Mouse (Mus musculus) lung, embryonic 15.5 days (tissue): Measurements from ENCODE around the gene Retreg1. TPM values are rescaled to one million over a fixed set of nuclear protein-coding genes. Genes with fewer than 3 reads are reported as not detected.
A peak's percentile ranks its signal among the peaks of the same experiment; 100 is the strongest.

Experiments
- ATAC-seq: fragments of 200-750 bp; cut with Nextera tagmentation; 2 replicates; pipeline ENCODE4 v1.8.0; 2017; ENCODE audit warnings: moderate number of reproducible peaks, borderline replicate concordance; ENCODE audit not compliant: low FRiP score, low TSS enrichment; ENCODE audit errors: extremely low read depth
- H3K27ac ChIP-seq: fragments of 300-500 bp; sonication (generic); 2 replicates; pipeline ENCODE4 v1.5.1; 2015; ENCODE audit warnings: moderate library complexity, mild to moderate bottlenecking, inconsistent platforms
- H3K27me3 ChIP-seq: fragments of 300-500 bp; sonication (generic); 2 replicates; pipeline ENCODE4 v1.6.1; 2015; ENCODE audit warnings: inconsistent platforms
- H3K36me3 ChIP-seq: fragments of 300-500 bp; sonication (generic); 2 replicates; pipeline ENCODE4 v1.6.1; 2015; ENCODE audit warnings: inconsistent platforms
- H3K4me1 ChIP-seq: fragments of 300-500 bp; sonication (generic); 2 replicates; pipeline ENCODE4 v1.6.1; 2015; ENCODE audit warnings: inconsistent platforms
- H3K4me2 ChIP-seq: fragments of 300-500 bp; sonication (generic); 2 replicates; pipeline ENCODE4 v1.6.1; 2015; ENCODE audit warnings: inconsistent platforms, mild to moderate bottlenecking, moderate library complexity
- H3K4me3 ChIP-seq: fragments of 300-500 bp; sonication (generic); 2 replicates; pipeline ENCODE4 v1.5.1; 2015; ENCODE audit warnings: mild to moderate bottlenecking, inconsistent platforms
- H3K9ac ChIP-seq: fragments of 300-500 bp; sonication (generic); 2 replicates; pipeline ENCODE4 v1.6.1; 2015; ENCODE audit warnings: inconsistent platforms
- H3K9me3 ChIP-seq: fragments of 300-500 bp; sonication (generic); 2 replicates; pipeline ENCODE4 v1.6.1; 2016; ENCODE audit warnings: inconsistent platforms
- WGBS: fragments of 180-500 bp; shearing (Covaris S2); methylation state at CpG from one replicate; pipeline ENCODE4 v1.1.7; 2015; 5-methylcytosine and 5-hydroxymethylcytosine counted together
- polyA plus RNA-seq: library from polyadenylated mRNA; unstranded; fragments of >200 nt; fragmentation: Nextera tagmentation; extraction: Ambion mirVana; gene quantifications from 2 replicates; pipeline ENCODE4 v1.2.1, GENCODE M21; 2015

The Retreg1 gene
- polyA plus RNA-seq, 1 experiment from 2014 or later, result 8.0 TPM

GRCm38 (mm10) chr15:25808677-25809460 is 34.1 kb upstream of the Retreg1 start:
- Histone ChIP-seq H3K27ac (no peak overlapping the region), H3K27me3 (no peaks in the 10 kb centered on the region), H3K36me3 (peaks cover 96% of the 10 kb centered on the region), H3K4me3 (no peak overlapping the region), H3K9ac (no peak overlapping the region), H3K4me1 (peaks cover 12% of the 10 kb centered on the region), H3K9me3 (no peaks in the 10 kb centered on the region), H3K4me2 (no peak overlapping the region)
- no peak for ATAC-seq
- 81% methylated on average over 20 of the region's 20 CpGs for WGBS

- no peak overlapping the region for H3K4me2 ChIP-seq
- WGBS, result 49% methylated on average over 6 of the region's 6 CpGs
- peak; percentile 83; the same call in 1 of the 2 replicates for ATAC-seq
- H3K36me3 ChIP-seq, result peaks cover 94% of the 10 kb centered on the region
- no peaks in the 10 kb centered on the region for H3K9me3 ChIP-seq
- no peak overlapping the region for H3K9ac ChIP-seq
- peaks cover 12% of the 10 kb centered on the region for H3K4me1 ChIP-seq
- no peak overlapping the region for H3K27ac ChIP-seq
- H3K4me3 ChIP-seq, result no peak overlapping the region
- no peaks in the 10 kb centered on the region for H3K27me3 ChIP-seq
These were observed 33.3 kb upstream of the Retreg1 start for GRCm38 (mm10) chr15:25809669-25810068.

- ATAC-seq, result no peak
- Histone ChIP-seq H3K4me3 (no peak overlapping the region), H3K27ac (no peak overlapping the region), H3K27me3 (no peaks in the 10 kb centered on the region), H3K4me2 (no peak overlapping the region), H3K36me3 (peaks cover 84% of the 10 kb centered on the region), H3K9ac (no peak overlapping the region), H3K4me1 (peaks cover 12% of the 10 kb centered on the region), H3K9me3 (no peaks in the 10 kb centered on the region)
- 80% methylated on average over 11 of the region's 11 CpGs for WGBS
These were observed 31.1 kb upstream of the Retreg1 start for GRCm38 (mm10) chr15:25811834-25812250.

- Histone ChIP-seq H3K9ac (no peak overlapping the region), H3K4me3 (no peak overlapping the region), H3K4me2 (no peak overlapping the region), H3K9me3 (no peaks in the 10 kb centered on the region), H3K27me3 (no peaks in the 10 kb centered on the region), H3K27ac (no peak overlapping the region), H3K4me1 (peaks cover 12% of the 10 kb centered on the region), H3K36me3 (peaks cover 78% of the 10 kb centered on the region)
- WGBS, result 57% methylated on average over 12 of the region's 12 CpGs
- ATAC-seq, result no peak
These were observed 30.5 kb upstream of the Retreg1 start for GRCm38 (mm10) chr15:25812479-25812878.

GRCm38 (mm10) chr15:25814535-25814934 is 28.4 kb upstream of the Retreg1 start:
- H3K4me1 ChIP-seq, result 0 out of 2 replicates have a peak, but pooled peaks cover 5% of the 10 kb centered on the region
- no peak overlapping the region for H3K9ac ChIP-seq
- WGBS, result 50% methylated on average over 3 of the region's 3 CpGs
- no peak for ATAC-seq
- H3K27me3 ChIP-seq, result no peaks in the 10 kb centered on the region
- no peaks in the 10 kb centered on the region for H3K9me3 ChIP-seq
- no peak overlapping the region for H3K4me2 ChIP-seq
- H3K27ac ChIP-seq, result no peak overlapping the region
- no peak overlapping the region for H3K4me3 ChIP-seq
- H3K36me3 ChIP-seq, result peaks cover 57% of the 10 kb centered on the region

- no peaks in the 10 kb centered on the region for H3K27me3 ChIP-seq
- H3K27ac ChIP-seq, result no peak overlapping the region
- H3K4me1 ChIP-seq, result no peaks in the 10 kb centered on the region
- 82% methylated on average over 2 of the region's 2 CpGs for WGBS
- no peak for ATAC-seq
- H3K9ac ChIP-seq, result no peak overlapping the region
- H3K36me3 ChIP-seq, result peaks cover 33% of the 10 kb centered on the region
- no peak overlapping the region for H3K4me2 ChIP-seq
- no peaks in the 10 kb centered on the region for H3K9me3 ChIP-seq
- H3K4me3 ChIP-seq, result no peak overlapping the region
These were observed 25.8 kb upstream of the Retreg1 start for GRCm38 (mm10) chr15:25817191-25817590.

- no peak overlapping the region for H3K9ac ChIP-seq
- no peak overlapping the region for H3K4me3 ChIP-seq
- H3K36me3 ChIP-seq, result no peaks in the 10 kb centered on the region
- H3K9me3 ChIP-seq, result no peaks in the 10 kb centered on the region
- H3K4me1 ChIP-seq, result no peaks in the 10 kb centered on the region
- H3K27ac ChIP-seq, result no peak overlapping the region
- no peaks in the 10 kb centered on the region for H3K27me3 ChIP-seq
- ATAC-seq, result no peak
- no peak overlapping the region for H3K4me2 ChIP-seq
These were observed 21.0 kb upstream of the Retreg1 start for GRCm38 (mm10) chr15:25821981-25822380.

- Histone ChIP-seq H3K9ac (no peak overlapping the region), H3K4me3 (no peak overlapping the region), H3K4me2 (no peak overlapping the region), H3K27me3 (no peaks in the 10 kb centered on the region), H3K4me1 (no peaks in the 10 kb centered on the region), H3K27ac (no peak overlapping the region), H3K36me3 (no peaks in the 10 kb centered on the region), H3K9me3 (no peaks in the 10 kb centered on the region)
- 43% methylated on average over 3 of the region's 3 CpGs for WGBS
- no peak for ATAC-seq
These were observed 20.3 kb upstream of the Retreg1 start for GRCm38 (mm10) chr15:25822656-25823055.

GRCm38 (mm10) chr15:25826531-25826961 is 16.4 kb upstream of the Retreg1 start:
- H3K9me3 ChIP-seq, result no peaks in the 10 kb centered on the region
- H3K27me3 ChIP-seq, result no peaks in the 10 kb centered on the region
- H3K4me2 ChIP-seq, result no peak overlapping the region
- no peak for ATAC-seq
- no peak overlapping the region for H3K27ac ChIP-seq
- no peaks in the 10 kb centered on the region for H3K4me1 ChIP-seq
- no peaks in the 10 kb centered on the region for H3K36me3 ChIP-seq
- H3K9ac ChIP-seq, result no peak overlapping the region
- 80% methylated on average over 8 of the region's 8 CpGs for WGBS
- no peak overlapping the region for H3K4me3 ChIP-seq

- H3K36me3 ChIP-seq, result no peaks in the 10 kb centered on the region
- H3K27me3 ChIP-seq, result no peaks in the 10 kb centered on the region
- H3K4me1 ChIP-seq, result no peaks in the 10 kb centered on the region
- WGBS, result 65% methylated on average over 10 of the region's 10 CpGs
- no peak for ATAC-seq
- H3K9me3 ChIP-seq, result no peaks in the 10 kb centered on the region
- H3K27ac ChIP-seq, result no peak overlapping the region
- no peak overlapping the region for H3K4me2 ChIP-seq
- no peak overlapping the region for H3K4me3 ChIP-seq
- no peak overlapping the region for H3K9ac ChIP-seq
These were observed 14.5 kb upstream of the Retreg1 start for GRCm38 (mm10) chr15:25828464-25828863.

GRCm38 (mm10) chr15:25830426-25830825 is 12.6 kb upstream of the Retreg1 start:
- Histone ChIP-seq H3K36me3 (no peaks in the 10 kb centered on the region), H3K27me3 (no peaks in the 10 kb centered on the region), H3K9me3 (no peaks in the 10 kb centered on the region), H3K9ac (no peak overlapping the region), H3K4me3 (no peak overlapping the region), H3K4me1 (no peaks in the 10 kb centered on the region), H3K27ac (no peak overlapping the region), H3K4me2 (no peak overlapping the region)
- 58% methylated on average over 2 of the region's 2 CpGs for WGBS
- no peak for ATAC-seq

- no peaks in the 10 kb centered on the region for H3K4me1 ChIP-seq
- WGBS, result 75% methylated on average over 2 of the region's 2 CpGs
These were observed 8.7 kb upstream of the Retreg1 start for GRCm38 (mm10) chr15:25834282-25834681.

More at GRCm38 (mm10) chr15:25834282-25834681, 8.7 kb upstream of the Retreg1 start:
- Histone ChIP-seq H3K27ac (no peak overlapping the region), H3K27me3 (no peaks in the 10 kb centered on the region), H3K4me3 (no peak overlapping the region), H3K4me2 (no peak overlapping the region), H3K9ac (no peak overlapping the region), H3K36me3 (no peaks in the 10 kb centered on the region), H3K9me3 (no peaks in the 10 kb centered on the region)
- no peak; the same call in 1 of the 2 replicates for ATAC-seq
